Mouse (Mus musculus) C2C12 (cell line): ENCODE measurements around the gene Hes7.

ENCODE experiments used
- CEBPB ChIP-seq: IDR thresholded peaks from one replicate; pipeline ENCODE4 v1.6.1; 2011; ENCODE audit warnings: low read depth, mild to moderate bottlenecking, control low read depth, moderate library complexity
- CTCF ChIP-seq: IDR thresholded peaks from one replicate; pipeline ENCODE4 v1.5.1; 2011; ENCODE audit not compliant: control insufficient read depth, insufficient read depth, insufficient read length
- MYOD1 ChIP-seq: IDR thresholded peaks from one replicate; pipeline ENCODE4 v1.6.1; 2011; ENCODE audit warnings: low read depth; ENCODE audit not compliant: control insufficient read depth, insufficient read length
- USF1 ChIP-seq: IDR thresholded peaks from one replicate; pipeline ENCODE4 v1.6.1; 2011; ENCODE audit warnings: low read depth, mild to moderate bottlenecking, control low read depth, moderate library complexity

DNA sequence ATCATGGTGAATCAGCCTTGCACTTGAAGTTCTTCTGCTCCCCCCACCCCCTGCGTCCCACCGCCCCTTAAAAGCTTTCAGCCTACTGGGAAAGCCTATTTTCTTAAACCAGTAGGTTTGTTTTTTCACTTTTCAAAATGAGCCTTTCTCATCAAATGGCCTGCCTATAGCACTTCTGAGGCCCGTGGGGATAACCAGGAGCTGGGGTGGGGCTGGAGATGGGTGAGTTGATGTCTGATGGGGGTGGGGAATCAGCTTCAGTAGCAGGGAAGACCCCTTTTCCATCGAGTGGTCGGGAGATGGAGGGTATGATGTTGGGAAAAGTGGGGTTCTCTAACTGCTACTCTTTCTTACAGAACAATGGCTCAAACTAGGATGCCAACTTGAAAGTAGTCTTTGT lies 3.4 kb upstream of the Hes7 start:
- TF ChIP-seq USF1 (no peak), CTCF (no peak), MYOD1 (no peak), CEBPB (no peak)
